Mouse (Mus musculus) stomach, embryonic 15.5 days (tissue): ENCODE measurements around the gene Parp2. TPM values are rescaled to one million over a fixed set of nuclear protein-coding genes. Genes with fewer than 3 reads are reported as not detected.

Experiments
- ATAC-seq: fragments of 200-750 bp; cut with Nextera tagmentation; 2 replicates; pipeline ENCODE4 v1.8.0; 2017; ENCODE audit warnings: low read depth, moderate number of reproducible peaks, moderate TSS enrichment; ENCODE audit not compliant: insufficient read depth, low FRiP score
- H3K27ac ChIP-seq: fragments of 300-500 bp; sonication (generic); 2 replicates; pipeline ENCODE4 v1.5.1; 2015; ENCODE audit warnings: mild to moderate bottlenecking, inconsistent platforms
- H3K27me3 ChIP-seq: fragments of 300-500 bp; sonication (generic); replicated peaks from 2 replicates; pipeline ENCODE4 v1.6.1; 2015; ENCODE audit warnings: inconsistent platforms
- H3K36me3 ChIP-seq: fragments of 300-500 bp; sonication (generic); 2 replicates; pipeline ENCODE4 v1.6.1; 2015; ENCODE audit warnings: inconsistent platforms
- H3K4me1 ChIP-seq: fragments of 300-500 bp; sonication (generic); 2 replicates; pipeline ENCODE4 v1.6.1; 2015; ENCODE audit warnings: inconsistent platforms
- H3K4me2 ChIP-seq: fragments of 300-500 bp; sonication (generic); 2 replicates; pipeline ENCODE4 v1.6.1; 2015; ENCODE audit warnings: mild to moderate bottlenecking, inconsistent platforms
- H3K4me3 ChIP-seq: fragments of 300-500 bp; sonication (generic); replicated peaks from 2 replicates; pipeline ENCODE4 v1.5.1; 2015; ENCODE audit warnings: inconsistent platforms
- H3K9ac ChIP-seq: fragments of 300-500 bp; sonication (generic); 2 replicates; pipeline ENCODE4 v1.6.1; 2015; ENCODE audit warnings: inconsistent platforms
- H3K9me3 ChIP-seq: fragments of 300-500 bp; sonication (generic); 2 replicates; pipeline ENCODE4 v1.6.1; 2016; ENCODE audit warnings: inconsistent platforms
- WGBS: fragments of 180-500 bp; shearing (Covaris S2); methylation state at CpG from one replicate; pipeline ENCODE4 v1.1.7; 2015; 5-methylcytosine and 5-hydroxymethylcytosine counted together
- polyA plus RNA-seq: library from polyadenylated mRNA; unstranded; fragments of >200 nt; fragmentation: Nextera tagmentation; extraction: Ambion mirVana; gene quantifications from 2 replicates; pipeline ENCODE4 v1.2.1, GENCODE M21; 2015

The Parp2 gene
- polyA plus RNA-seq: 62.6 and 63.3 TPM in 2 replicates

GRCm38 (mm10) chr14:50807487-50808072 lies at the start of gene Parp2, which contains the start of gene Ccnb1ip1:
Gene Parp2 (plus strand): TSS chr14:50807841.
Gene Ccnb1ip1 (minus strand): TSS chr14:50807732.
- H3K4me3 ChIP-seq: peak within 1 kb of the TSS; percentile 56
- no peaks in the 10 kb centered on the region for H3K9me3 ChIP-seq
- H3K9ac ChIP-seq: peak within 1 kb of the TSS; percentile 65
- peak; percentile 100 for ATAC-seq
- H3K4me2 ChIP-seq: peak within 1 kb of the TSS; percentile 57
- no peaks in the 10 kb centered on the region for H3K27me3 ChIP-seq
- peaks cover 4% of the 10 kb centered on the region; the same call in 1 of the 2 replicates for H3K4me1 ChIP-seq
- H3K27ac ChIP-seq: peak within 1 kb of the TSS; percentile 80
- WGBS: 0% methylated on average over 42 of the region's 42 CpGs
- peaks cover 6% of the 10 kb centered on the region; the same call in 1 of the 2 replicates for H3K36me3 ChIP-seq

GRCm38 (mm10) chr14:50758416-50759085 lies 49.1 kb upstream of the Parp2 start:
- H3K36me3 ChIP-seq: no peaks in the 10 kb centered on the region
- 69% methylated on average over 5 of the region's 5 CpGs for WGBS

GRCm38 (mm10) chr14:50765736-50766135 lies 41.9 kb upstream of the Parp2 start:
- Histone ChIP-seq H3K4me3 (no peak overlapping the region), H3K9ac (no peak overlapping the region), H3K27me3 (no peaks in the 10 kb centered on the region), H3K9me3 (no peaks in the 10 kb centered on the region), H3K4me2 (no peak overlapping the region), H3K36me3 (peaks cover 14% of the 10 kb centered on the region), H3K4me1 (no peaks in the 10 kb centered on the region), H3K27ac (no peak overlapping the region)
- 93% methylated on average over 6 of the region's 6 CpGs for WGBS
- ATAC-seq: no peak

More at GRCm38 (mm10) chr14:50758416-50759085, 49.1 kb upstream of the Parp2 start:
- Histone ChIP-seq H3K27ac (no peak overlapping the region), H3K4me2 (no peak overlapping the region), H3K4me3 (no peak overlapping the region), H3K4me1 (no peaks in the 10 kb centered on the region), H3K9me3 (no peaks in the 10 kb centered on the region), H3K9ac (no peak overlapping the region), H3K27me3 (no peaks in the 10 kb centered on the region)
- no peak for ATAC-seq

GRCm38 (mm10) chr14:50771342-50771741 lies 36.3 kb upstream of the Parp2 start:
- Histone ChIP-seq H3K4me3 (no peak overlapping the region), H3K9me3 (no peaks in the 10 kb centered on the region), H3K4me2 (no peak overlapping the region), H3K27me3 (no peaks in the 10 kb centered on the region), H3K4me1 (no peaks in the 10 kb centered on the region), H3K9ac (no peak overlapping the region), H3K36me3 (peaks cover 26% of the 10 kb centered on the region), H3K27ac (no peak overlapping the region)
- no peak for ATAC-seq
- WGBS: 86% methylated on average over 2 of the region's 2 CpGs

- 91% methylated on average over 3 of the region's 3 CpGs for WGBS
- Histone ChIP-seq H3K9me3 (no peaks in the 10 kb centered on the region), H3K27ac (no peak overlapping the region), H3K36me3 (peaks cover 3% of the 10 kb centered on the region; the same call in 1 of the 2 replicates), H3K4me2 (no peak overlapping the region), H3K4me3 (no peak overlapping the region), H3K9ac (no peak overlapping the region), H3K27me3 (no peaks in the 10 kb centered on the region), H3K4me1 (0 out of 2 replicates have a peak, but pooled peaks cover 5% of the 10 kb centered on the region)
- ATAC-seq: no peak
These were observed 25.5 kb upstream of the Parp2 start for GRCm38 (mm10) chr14:50782166-50782565.

- Histone ChIP-seq H3K36me3 (peaks cover 3% of the 10 kb centered on the region; the same call in 1 of the 2 replicates), H3K9me3 (no peaks in the 10 kb centered on the region), H3K4me1 (0 out of 2 replicates have a peak, but pooled peaks cover 5% of the 10 kb centered on the region), H3K27me3 (no peaks in the 10 kb centered on the region), H3K27ac (peak overlapping the region; percentile 49; the same call in 1 of the 2 replicates), H3K4me3 (peak overlapping the region; percentile 71), H3K9ac (peak overlapping the region; percentile 60), H3K4me2 (peak overlapping the region; percentile 55)
- WGBS: 19% methylated on average over 16 of the region's 16 CpGs
- ATAC-seq: no peak
These were observed 23.0 kb upstream of the Parp2 start for GRCm38 (mm10) chr14:50784391-50785250.

GRCm38 (mm10) chr14:50785251-50785637 lies 22.4 kb upstream of the Parp2 start, which contains the start of gene Ttc5:
Gene Ttc5 (minus strand): TSS chr14:50785519.
- Histone ChIP-seq H3K27ac (peak within 1 kb of the TSS; percentile 49; the same call in 1 of the 2 replicates), H3K9me3 (no peaks in the 10 kb centered on the region), H3K36me3 (peaks cover 3% of the 10 kb centered on the region; the same call in 1 of the 2 replicates), H3K4me1 (0 out of 2 replicates have a peak, but pooled peaks cover 5% of the 10 kb centered on the region), H3K4me3 (peak within 1 kb of the TSS; percentile 71), H3K9ac (peak within 1 kb of the TSS; percentile 60), H3K4me2 (peak within 1 kb of the TSS; percentile 55), H3K27me3 (no peaks in the 10 kb centered on the region)
- peak; percentile 93 for ATAC-seq
- WGBS: under 1% methylated on average over 21 of the region's 21 CpGs

- Histone ChIP-seq H3K36me3 (no peaks in the 10 kb centered on the region), H3K4me1 (0 out of 2 replicates have a peak, but pooled peaks cover 5% of the 10 kb centered on the region), H3K9me3 (no peaks in the 10 kb centered on the region), H3K27me3 (no peaks in the 10 kb centered on the region), H3K27ac (no peak overlapping the region), H3K4me3 (no peak overlapping the region), H3K4me2 (no peak overlapping the region), H3K9ac (no peak overlapping the region)
- no peak for ATAC-seq
- 1% methylated on average over 2 of the region's 2 CpGs for WGBS
These were observed 19.5 kb upstream of the Parp2 start for GRCm38 (mm10) chr14:50788157-50788556.

GRCm38 (mm10) chr14:50795261-50795935 lies 12.2 kb upstream of the Parp2 start:
- Histone ChIP-seq H3K27me3 (no peaks in the 10 kb centered on the region), H3K9me3 (no peaks in the 10 kb centered on the region), H3K4me1 (no peaks in the 10 kb centered on the region), H3K36me3 (no peaks in the 10 kb centered on the region), H3K4me2 (no peak overlapping the region), H3K9ac (no peak overlapping the region), H3K27ac (no peak overlapping the region), H3K4me3 (no peak overlapping the region)
- 92% methylated on average over 24 of the region's 24 CpGs for WGBS
- no peak for ATAC-seq

GRCm38 (mm10) chr14:50795965-50796364 lies 11.7 kb upstream of the Parp2 start:
- Histone ChIP-seq H3K27me3 (no peaks in the 10 kb centered on the region), H3K4me2 (no peak overlapping the region), H3K9ac (no peak overlapping the region), H3K4me1 (no peaks in the 10 kb centered on the region), H3K27ac (no peak overlapping the region), H3K9me3 (no peaks in the 10 kb centered on the region), H3K36me3 (no peaks in the 10 kb centered on the region), H3K4me3 (no peak overlapping the region)
- ATAC-seq: no peak
- 88% methylated on average over 4 of the region's 4 CpGs for WGBS

- 82% methylated on average over 1 of the region's 1 CpGs for WGBS
- Histone ChIP-seq H3K4me2 (no peak overlapping the region), H3K9ac (no peak overlapping the region), H3K9me3 (no peaks in the 10 kb centered on the region), H3K27me3 (no peaks in the 10 kb centered on the region), H3K4me3 (no peak overlapping the region), H3K4me1 (no peaks in the 10 kb centered on the region), H3K27ac (no peak overlapping the region), H3K36me3 (no peaks in the 10 kb centered on the region)
- no peak for ATAC-seq
These were observed 11.2 kb upstream of the Parp2 start for GRCm38 (mm10) chr14:50796464-50796863.
